Mouse (Mus musculus): ENCODE data around the gene Gm13040. TPM values are rescaled to one million over a fixed set of nuclear protein-coding genes. Genes with fewer than 3 reads are reported as not detected.
"Not testable (repeated sequence)": the region's sequence is repeated elsewhere in the genome, so short reads cannot be mapped to it uniquely, and the experiment has no call there.

Gene Gm13040
- total RNA-seq (2021), result not detected
- long read RNA-seq, experiment 1, result 0 reads
- long read RNA-seq, experiment 2, result 0 reads

- not testable (repeated sequence) for DNase-seq (ENCODE audit: low spot score)
These were observed at the start of gene Gm13040 for GRCm38 (mm10) chr4:143535654-143536053. Gene Gm13040, plus strand, starts transcription at chr4:143535954.

- DNase-seq (ENCODE audit: low spot score), result no peak
These were observed 24.7 kb upstream of the Gm13040 start, which contains the start of gene Gm13043 for GRCm38 (mm10) chr4:143511043-143511442. Gene Gm13043, plus strand, starts transcription at chr4:143511343.

- not testable (repeated sequence) for DNase-seq (ENCODE audit: low spot score)
These were observed 15.6 kb downstream of the Gm13040 start, which contains the start of the genes BC080695 and Gm13057 for GRCm38 (mm10) chr4:143551400-143551799. Gene BC080695, plus strand, starts transcription at chr4:143551700. Gene Gm13057, plus strand, starts transcription at chr4:143551709.

Other genes with a start within 250 kb of the Gm13040 start
- gene Pdpn, start 236.4 kb upstream of the Gm13040 start, total RNA-seq (2021), result 1 to 10 TPM; 4.7 to 5.2 TPM
- 10 to 100 TPM; 33.4 to 37.4 TPM for gene Lrrc38, start 186.2 kb upstream of the Gm13040 start, total RNA-seq (2021)
- gene Pramel1, start 141.5 kb upstream of the Gm13040 start, total RNA-seq (2021), result not detected
- 1 to 10 TPM; 6.1 to 7.7 TPM for gene Pramef8, start 123.5 kb upstream of the Gm13040 start, total RNA-seq (2021)
- not detected for gene Oog4, start 85.6 kb upstream of the Gm13040 start, total RNA-seq (2021)
- not detected for gene Gm13043, start 24.6 kb upstream of the Gm13040 start, total RNA-seq (2021)
- gene BC080695, start 15.7 kb downstream of the Gm13040 start, total RNA-seq (2021), result not detected
- gene Gm13057, start 15.8 kb downstream of the Gm13040 start, total RNA-seq (2021), result not detected
- gene Gm13083, start 79.0 kb downstream of the Gm13040 start, total RNA-seq (2021), result not detected
- not detected for gene Gm13088, start 121.3 kb downstream of the Gm13040 start, total RNA-seq (2021)
- not detected for gene Gm13089, start 166.8 kb downstream of the Gm13040 start, total RNA-seq (2021)
- gene Gm13078, start 183.5 kb downstream of the Gm13040 start, total RNA-seq (2021), result not detected

Data from gastrocnemius, adult 18-20 months (tissue).